9 mouse cellular contexts compared by ENCODE assay signal in genomic region chr5:114858582-114858981, GRCm38 (mm10). TPM values are rescaled to one million over a fixed set of nuclear protein-coding genes. Genes with fewer than 3 reads are reported as not detected.
A peak's percentile ranks its signal among the peaks of the same experiment; 100 is the strongest.
DNase-seq lines count a peak whose midpoint lies in the region; ATAC-seq and TF ChIP-seq lines count a peak whose summit lies in the region.
"Had no signal": no experiment of that assay in that cellular context is flagged by ENCODE, and none has a peak within 500 bp of the region (broad histone marks: within the 10 kb centered on the region; RNA-seq: fewer than 3 reads in every experiment).

Gene Gm9936 (minus strand): TSS chr5:114858682.

- TF ChIP-seq POLR2A in limb, embryonic 14.5 days (IDR thresholded peaks at IDR 0.05; ENCODE audit: borderline replicate concordance, extremely low read depth, insufficient read depth, insufficient read length) = no peak

- no peak within 1 kb of the TSS; the same call in 1 of the 2 replicates for H3K9ac ChIP-seq in lung, embryonic 15.5 days
- H3K9ac ChIP-seq in forebrain, embryonic 15.5 days (replicated peaks) = peak within 1 kb of the TSS; percentile 43
- H3K9ac ChIP-seq in limb, embryonic 14.5 days (ENCODE audit: low read depth, low read length, severe bottlenecking) = peak within 1 kb of the TSS; percentile 43
- no peak within 1 kb of the TSS for H3K9ac ChIP-seq in stomach, embryonic 15.5 days
- H3K9ac ChIP-seq: liver, embryonic 14.5 days had no signal

- H3K4me2 ChIP-seq in lung, embryonic 15.5 days = peak within 1 kb of the TSS; percentile 52
- peak within 1 kb of the TSS; percentile 49 for H3K4me2 ChIP-seq in forebrain, embryonic 15.5 days (replicated peaks)
- peak within 1 kb of the TSS; percentile 59 for H3K4me2 ChIP-seq in limb, embryonic 14.5 days (replicated peaks; ENCODE audit: low read depth, low read length, severe bottlenecking)
- peak within 1 kb of the TSS; percentile 60 for H3K4me2 ChIP-seq in stomach, embryonic 15.5 days

- H3K4me1 ChIP-seq in lung, embryonic 15.5 days = 0 out of 2 replicates have a peak, but pooled peaks cover 3% of the 10 kb centered on the region
- H3K4me1 ChIP-seq in forebrain, embryonic 15.5 days = peaks cover 9% of the 10 kb centered on the region; the same call in 1 of the 2 replicates
- H3K4me1 ChIP-seq in limb, embryonic 14.5 days (ENCODE audit: control insufficient read depth, insufficient read depth, low read length) = peaks cover 4% of the 10 kb centered on the region; the same call in 1 of the 2 replicates
- 0 out of 2 replicates have a peak, but pooled peaks cover 3% of the 10 kb centered on the region for H3K4me1 ChIP-seq in stomach, embryonic 15.5 days

- WGBS in lung, embryonic 15.5 days = 62% methylated on average over 12 of the region's 12 CpGs
- WGBS in forebrain, embryonic 15.5 days = 85% methylated on average over 12 of the region's 12 CpGs
- WGBS in limb, embryonic 14.5 days = 80% methylated on average over 12 of the region's 12 CpGs
- 77% methylated on average over 12 of the region's 12 CpGs for WGBS in stomach, embryonic 15.5 days

- H3K9me3 ChIP-seq in lung, embryonic 15.5 days = no peaks in the 10 kb centered on the region
- H3K9me3 ChIP-seq in forebrain, embryonic 15.5 days = no peaks in the 10 kb centered on the region
- no peaks in the 10 kb centered on the region for H3K9me3 ChIP-seq in limb, embryonic 14.5 days (ENCODE audit: control insufficient read depth, low read length)
- H3K9me3 ChIP-seq in stomach, embryonic 15.5 days = no peaks in the 10 kb centered on the region

- peaks cover 36% of the 10 kb centered on the region for H3K27me3 ChIP-seq in lung, embryonic 15.5 days
- H3K27me3 ChIP-seq in forebrain, embryonic 15.5 days = no peaks in the 10 kb centered on the region
- H3K27me3 ChIP-seq in limb, embryonic 14.5 days (ENCODE audit: control insufficient read depth, insufficient read depth, low read length) = no peaks in the 10 kb centered on the region
- H3K27me3 ChIP-seq in stomach, embryonic 15.5 days (replicated peaks) = 0 out of 2 replicates have a peak, but pooled peaks cover 10% of the 10 kb centered on the region

- H3K27ac ChIP-seq in lung, embryonic 15.5 days = no peak within 1 kb of the TSS
- no peak within 1 kb of the TSS for H3K27ac ChIP-seq in forebrain, embryonic 15.5 days (replicated peaks)
- no peak within 1 kb of the TSS for H3K27ac ChIP-seq in limb, embryonic 14.5 days (replicated peaks; ENCODE audit: low read depth, low read length)
- H3K27ac ChIP-seq in stomach, embryonic 15.5 days = no peak within 1 kb of the TSS
- H3K27ac ChIP-seq: liver, embryonic 14.5 days had no signal

- no peak for DNase-seq in lung, postnatal 25 days (ENCODE audit: low spot score)
- no peak for DNase-seq in limb, embryonic 14.5 days (ENCODE audit: low spot score)
- no peak for DNase-seq in natural killer cell, adult 2 months (ENCODE audit: low spot score in 2 of 2)
- no peak for DNase-seq in adrenal gland, postnatal 25 days

- H3K4me3 ChIP-seq in lung, embryonic 15.5 days = peak within 1 kb of the TSS; percentile 21
- peak within 1 kb of the TSS; percentile 33 for H3K4me3 ChIP-seq in forebrain, embryonic 15.5 days
- H3K4me3 ChIP-seq in limb, embryonic 14.5 days (replicated peaks; ENCODE audit: low read length) = peak within 1 kb of the TSS; percentile 25
- peak within 1 kb of the TSS; percentile 29 for H3K4me3 ChIP-seq in stomach, embryonic 15.5 days (replicated peaks)

- no peaks in the 10 kb centered on the region for H3K36me3 ChIP-seq in lung, embryonic 15.5 days
- H3K36me3 ChIP-seq in forebrain, embryonic 15.5 days = no peaks in the 10 kb centered on the region
- H3K36me3 ChIP-seq in limb, embryonic 14.5 days (ENCODE audit: control insufficient read depth, insufficient read depth, low read length) = no peaks in the 10 kb centered on the region
- H3K36me3 ChIP-seq in stomach, embryonic 15.5 days = no peaks in the 10 kb centered on the region

- no peak for ATAC-seq in lung, embryonic 15.5 days (ENCODE audit: borderline replicate concordance, extremely low read depth, low FRiP score, low TSS enrichment)
- ATAC-seq in forebrain, embryonic 15.5 days (replicated peaks) = no peak
- no peak for ATAC-seq in limb, embryonic 14.5 days (ENCODE audit: low FRiP score, low read depth)
- no peak for ATAC-seq in stomach, embryonic 15.5 days (ENCODE audit: insufficient read depth, low FRiP score, low read depth)

RNA-seq across cellular contexts. Expression of gene Gm9936, which starts in this region (rescaled TPM):
- not detected in 2 replicates for polyA plus RNA-seq in lung, embryonic 15.5 days (2015; fragmentation: Nextera tagmentation; extraction: Ambion mirVana)
- 1.6 and 2.1 TPM in 2 replicates for polyA plus RNA-seq in forebrain, embryonic 15.5 days (2015; fragmentation: Nextera tagmentation; extraction: Ambion mirVana)
- 0.12 and 0.13 TPM in 2 replicates for polyA plus RNA-seq in limb, embryonic 14.5 days (2012; rRNA removed)
- 0.08 and 0.36 TPM in 2 replicates for polyA plus RNA-seq in limb, embryonic 14.5 days (2014; fragmentation: Nextera tagmentation; extraction: Ambion mirVana)
- 0.09 and 0.12 TPM in 2 replicates for polyA plus RNA-seq in stomach, embryonic 15.5 days (2015; fragmentation: Nextera tagmentation; extraction: Ambion mirVana)
- 0.09 TPM in 1 of 2 replicates, not detected in the other for total RNA-seq in adrenal gland, postnatal 25 days (2021)
- total RNA-seq: hematopoietic stem cell, adult 5-6 weeks had no signal
- polyA plus RNA-seq: liver, embryonic 14.5 days had no signal

Comparison
In these comparisons a context has a peak if more than half of its experiments do, and no peak if none do; other contexts are left out.
1. H3K9ac ChIP-seq: peak in forebrain, embryonic 15.5 days (single experiment) and limb, embryonic 14.5 days (single experiment); none in lung, embryonic 15.5 days (single experiment) and stomach, embryonic 15.5 days (single experiment).
2. Peak in every context shown above with its lines, with median percentiles within 50 percentile points of each other: H3K4me2 ChIP-seq and H3K4me3 ChIP-seq.